Mouse (Mus musculus) lung, postnatal 36 days (tissue): ENCODE measurements around the gene Plcg1.

Source experiments
- DNase-seq: peaks from one replicate; pipeline ENCODE4 v3.0.0; 2022; ENCODE audit warnings: mixed read lengths

Gene Plcg1

GRCm38 (mm10) chr2:160731117-160731838, at the start of gene Plcg1:
Gene Plcg1 (plus strand): TSS chr2:160731300.
- peak; percentile 97 for DNase-seq

DNA sequence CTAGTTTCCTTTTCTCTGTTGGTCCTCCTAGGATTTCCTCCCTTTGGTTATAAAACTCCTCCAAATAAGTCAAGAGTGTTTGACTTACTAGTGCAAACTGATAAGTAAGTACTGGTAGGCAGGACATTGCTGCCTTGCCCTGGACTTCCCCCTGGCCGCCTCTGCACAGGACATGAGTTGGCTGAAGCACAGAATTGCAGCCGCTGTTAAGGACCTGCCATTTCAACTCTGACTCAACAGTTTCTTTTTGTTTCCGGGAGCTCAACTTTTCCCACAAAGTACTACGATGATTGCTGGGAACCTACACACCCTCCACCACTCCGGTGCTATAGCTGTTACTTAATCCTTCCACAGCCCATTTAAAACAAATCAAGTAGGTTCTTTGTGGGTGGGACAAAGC, 30.8 kb upstream of the Plcg1 start:
- peak; percentile 88 for DNase-seq

GRCm38 (mm10) chr2:160701603-160702002, 29.5 kb upstream of the Plcg1 start:
- DNase-seq: no peak

- no peak for DNase-seq
Observed at GRCm38 (mm10) chr2:160702824-160703223, 28.3 kb upstream of the Plcg1 start.

DNA sequence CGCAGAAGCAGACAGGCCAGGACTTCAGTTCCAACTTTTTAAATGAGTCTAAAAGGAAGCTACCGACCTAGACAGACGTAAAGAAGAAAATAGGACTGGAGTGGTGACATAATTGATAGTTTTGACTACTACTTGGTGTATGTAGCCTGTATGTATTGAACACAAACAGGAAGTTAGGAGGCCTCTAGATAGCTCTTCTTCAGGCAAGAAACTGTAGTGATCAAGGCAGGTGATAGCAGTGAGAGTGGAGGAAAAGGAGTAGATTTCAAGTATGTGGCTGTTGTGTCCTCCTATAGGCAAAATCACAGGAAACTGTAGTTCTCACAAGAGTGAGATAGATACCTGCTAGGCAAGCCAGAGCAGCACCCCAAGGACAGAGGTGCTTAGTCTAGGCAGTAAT, 23.4 kb upstream of the Plcg1 start:
- no peak for DNase-seq

GRCm38 (mm10) chr2:160715463-160716030, 15.6 kb upstream of the Plcg1 start:
- DNase-seq: no peak

- DNase-seq: peak; percentile 71
Observed at GRCm38 (mm10) chr2:160717269-160717668, 13.8 kb upstream of the Plcg1 start.

DNA sequence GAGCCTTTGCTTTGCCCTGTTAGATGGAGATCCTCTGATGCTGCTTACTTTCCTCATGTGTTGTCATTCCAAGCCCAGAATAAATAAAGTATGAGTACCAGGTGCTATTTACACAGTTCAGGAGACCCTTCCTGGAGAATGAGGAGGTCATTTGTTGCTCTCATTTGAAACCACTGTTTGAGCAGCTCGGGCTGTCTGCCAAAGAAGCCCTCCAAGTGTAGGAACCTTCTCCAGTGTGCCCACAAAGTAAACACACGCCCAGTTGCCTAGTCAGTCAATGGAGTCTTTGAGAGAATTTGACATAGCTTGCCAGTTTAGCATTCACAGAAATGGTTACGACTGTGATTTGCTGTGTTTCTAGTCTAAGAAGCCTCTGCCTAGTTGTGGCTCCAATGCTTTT, 12.3 kb upstream of the Plcg1 start:
- DNase-seq: peak; percentile 94

- no peak for DNase-seq
Observed at GRCm38 (mm10) chr2:160722714-160723113, 8.4 kb upstream of the Plcg1 start.

GRCm38 (mm10) chr2:160723613-160724375, 7.3 kb upstream of the Plcg1 start:
- DNase-seq: no peak

DNA sequence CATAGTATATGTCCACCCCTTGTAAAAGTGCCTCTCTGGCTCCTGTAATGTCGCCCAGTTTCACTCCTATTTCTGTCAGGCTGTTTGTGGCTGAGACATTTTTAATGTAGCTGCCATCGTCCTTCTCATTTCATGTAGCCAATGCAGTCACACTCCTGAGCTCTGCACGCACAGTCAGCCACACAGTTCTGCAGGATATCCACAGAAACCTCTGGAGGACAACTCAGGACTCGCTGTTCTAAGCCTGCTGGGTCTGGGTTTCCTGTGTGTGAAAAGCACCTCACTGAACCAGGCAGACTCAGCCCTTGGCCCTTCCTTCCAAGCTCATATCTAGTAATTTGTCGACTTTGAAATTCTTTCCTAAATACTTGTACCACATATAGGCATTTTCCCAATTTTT, 6.6 kb upstream of the Plcg1 start:
- DNase-seq: no peak

GRCm38 (mm10) chr2:160725877-160726864, 4.9 kb upstream of the Plcg1 start:
- no peak for DNase-seq

DNA sequence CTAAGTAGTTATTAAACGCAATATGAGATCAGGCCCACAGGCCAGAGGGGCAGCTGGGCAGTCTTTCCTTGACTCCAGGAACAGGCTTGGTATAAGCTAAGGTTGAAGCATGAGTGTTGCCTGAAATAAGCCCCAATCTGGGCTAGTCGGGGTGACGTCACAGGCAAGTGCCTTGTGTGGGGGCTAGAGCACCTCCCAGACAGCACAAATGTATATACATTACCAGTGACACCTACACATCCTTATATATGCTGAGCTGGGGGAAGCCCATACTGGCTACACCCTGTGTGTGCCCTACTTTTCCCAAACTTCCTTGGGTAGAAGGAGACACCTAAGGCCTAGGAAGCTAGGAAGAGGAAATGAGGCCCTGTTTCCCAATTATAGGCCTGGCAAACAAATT, 2.1 kb upstream of the Plcg1 start:
- DNase-seq: no peak

GRCm38 (mm10) chr2:160729436-160729835, 1.7 kb upstream of the Plcg1 start:
- DNase-seq: peak; percentile 71

- peak; percentile 76 for DNase-seq
Observed at GRCm38 (mm10) chr2:160729851-160730796, 976 bp upstream of the Plcg1 start.

DNA sequence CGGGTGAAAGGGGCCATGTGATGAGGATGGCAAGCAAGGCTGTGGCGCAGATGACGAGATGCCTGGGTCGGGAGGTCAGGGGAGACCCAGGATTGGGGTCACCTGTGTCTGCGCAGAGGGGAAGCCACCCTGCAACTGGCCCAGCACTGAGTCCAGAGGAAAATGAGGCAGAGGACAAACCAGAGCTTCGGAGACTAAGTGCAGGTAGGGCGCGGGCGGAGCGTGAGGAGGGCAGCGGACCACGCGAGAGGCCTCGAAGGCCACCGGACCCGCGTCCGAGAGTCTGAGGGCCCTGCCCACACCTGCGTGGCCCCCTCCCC, 343 bp upstream of the Plcg1 start:
- DNase-seq: no peak

GRCm38 (mm10) chr2:160731839-160732261, 750 bp downstream of the Plcg1 start:
- DNase-seq: peak; percentile 84

GRCm38 (mm10) chr2:160732420-160732995, 1.4 kb downstream of the Plcg1 start:
- DNase-seq: no peak

GRCm38 (mm10) chr2:160733131-160733531, 2.0 kb downstream of the Plcg1 start:
- no peak for DNase-seq

- DNase-seq: no peak
Observed at GRCm38 (mm10) chr2:160734331-160734730, 3.2 kb downstream of the Plcg1 start.

DNA sequence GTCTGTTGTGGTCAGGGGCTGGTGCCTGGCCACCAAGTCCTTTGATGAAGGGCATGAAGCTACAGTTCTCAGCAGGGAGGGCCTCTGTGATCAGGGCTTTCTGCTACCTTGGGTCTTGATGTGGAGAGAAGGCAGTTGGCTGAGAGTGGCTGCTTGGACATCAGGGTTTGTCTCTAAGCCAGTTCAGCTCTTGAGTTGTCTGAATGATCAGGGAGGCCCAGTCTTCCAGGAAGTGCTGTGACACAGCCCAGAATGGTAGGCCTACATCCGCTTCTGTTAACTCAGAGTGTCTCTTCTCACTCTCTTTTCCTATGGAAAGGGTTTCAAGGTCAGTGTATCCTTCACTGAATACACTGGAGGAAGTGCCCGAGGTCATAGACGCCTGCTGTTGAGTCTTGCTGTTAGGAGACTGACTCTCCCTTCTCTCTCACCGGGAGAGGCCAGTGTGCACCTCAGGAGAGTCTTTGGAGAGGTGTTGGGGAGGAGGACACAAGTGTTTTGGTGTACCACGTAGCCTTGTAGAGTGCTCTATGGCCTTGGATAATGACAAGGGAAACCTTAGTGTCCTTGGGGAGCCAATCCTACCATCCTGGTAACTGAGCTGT, 4.7 kb downstream of the Plcg1 start:
- no peak for DNase-seq
